Mouse (Mus musculus) C2C12 (cell line): ENCODE results near the gene Myo10.

Experiments
- CTCF ChIP-seq: IDR thresholded peaks from one replicate; pipeline ENCODE4 v1.5.1; 2011; ENCODE audit not compliant: control insufficient read depth, insufficient read depth, insufficient read length
- USF1 ChIP-seq: IDR thresholded peaks from one replicate; pipeline ENCODE4 v1.6.1; 2011; ENCODE audit warnings: low read depth, mild to moderate bottlenecking, control low read depth, moderate library complexity

DNA sequence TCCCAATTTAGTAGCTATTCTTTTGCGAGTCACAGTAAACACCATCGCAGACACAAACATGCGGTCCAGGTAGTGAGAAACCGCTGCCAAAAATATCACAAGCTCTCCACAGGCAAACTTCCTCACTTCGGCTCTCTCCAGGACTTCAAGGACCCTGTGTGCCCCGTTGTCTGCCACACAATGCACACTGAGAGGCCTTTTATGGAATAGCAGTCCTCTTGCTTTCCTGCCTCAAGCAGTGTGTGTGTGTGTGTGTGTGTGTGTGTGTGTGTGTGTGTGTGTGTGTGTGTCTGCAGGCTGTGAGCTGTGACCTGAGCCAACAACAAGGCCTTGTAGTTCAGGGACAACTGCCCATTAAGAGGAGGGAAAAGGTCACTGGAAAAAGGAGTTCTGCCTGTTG lies 41.6 kb upstream of the Myo10 start:
- TF ChIP-seq CTCF (no peak), USF1 (no peak)
